Mouse (Mus musculus) adrenal gland (tissue): Measurements from ENCODE around the gene Gpr33.

Source experiments
- intact Hi-C: fragments of 180-260 bp; cut with DNase I; formaldehyde crosslinking; loops from one replicate; pipeline ENCODE4 v1.15.1; 2025
- long read RNA-seq, 2 experiments: library from polyadenylated mRNA; unstranded; transcript quantifications; one replicate each; pipeline ENCODE4 v2.0.0; 2020; ENCODE audit warnings: borderline replicate concordance in 1 of 2; ENCODE audit not compliant: insufficient replicate concordance in 1 of 2

Gene Gpr33
- long read RNA-seq, experiment 1, result 0 reads
- long read RNA-seq, experiment 2, result 0 reads

DNA sequence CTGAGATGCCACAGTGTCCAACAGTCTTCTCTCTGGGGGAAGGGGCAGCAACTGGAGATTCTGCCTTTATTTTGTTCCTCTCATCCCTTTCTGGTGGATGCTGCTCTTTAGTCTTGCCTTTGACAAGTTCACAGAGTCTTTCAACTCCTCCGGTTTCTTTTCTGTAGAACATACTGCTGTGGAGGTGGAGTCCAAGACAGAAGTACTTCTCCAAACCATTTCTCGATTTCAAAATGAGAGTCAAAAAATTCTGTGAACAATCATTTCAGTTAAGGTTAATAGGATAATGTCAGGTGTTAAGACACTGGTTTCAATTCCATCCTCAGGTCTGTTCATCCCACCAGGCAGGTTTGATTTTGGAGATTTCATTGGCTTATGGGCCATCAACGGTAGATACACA lies at the start of gene Gpr33:
Gpr33 (minus strand) TSS at position 101 of the 400 bp plus-strand sequence.
- intact Hi-C loops, result no loop called here

DNA sequence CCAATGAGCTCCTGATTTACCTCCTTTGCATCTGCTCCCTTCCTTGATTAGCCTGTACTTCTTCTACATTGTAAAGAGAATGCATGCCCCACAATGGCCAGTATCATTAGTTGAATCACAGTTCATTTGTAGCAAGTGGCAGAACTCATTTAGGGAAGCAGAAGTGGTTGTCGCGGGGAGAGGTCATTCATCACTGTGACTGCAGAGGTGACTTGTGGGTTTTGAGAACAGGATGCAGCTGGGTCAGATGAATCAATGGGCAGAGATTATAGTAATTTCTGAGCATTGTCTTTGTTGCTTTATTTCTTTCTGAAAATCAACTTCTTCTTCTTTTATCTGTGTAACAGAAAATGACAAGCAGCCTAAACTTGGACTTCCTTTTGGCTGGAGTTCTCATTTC lies 21.5 kb upstream of the Gpr33 start:
- intact Hi-C loops, result loop anchor here (10.0 kb wide), 1 partner anchor 225 kb away; no protein-coding TSS in a partner anchor

DNA sequence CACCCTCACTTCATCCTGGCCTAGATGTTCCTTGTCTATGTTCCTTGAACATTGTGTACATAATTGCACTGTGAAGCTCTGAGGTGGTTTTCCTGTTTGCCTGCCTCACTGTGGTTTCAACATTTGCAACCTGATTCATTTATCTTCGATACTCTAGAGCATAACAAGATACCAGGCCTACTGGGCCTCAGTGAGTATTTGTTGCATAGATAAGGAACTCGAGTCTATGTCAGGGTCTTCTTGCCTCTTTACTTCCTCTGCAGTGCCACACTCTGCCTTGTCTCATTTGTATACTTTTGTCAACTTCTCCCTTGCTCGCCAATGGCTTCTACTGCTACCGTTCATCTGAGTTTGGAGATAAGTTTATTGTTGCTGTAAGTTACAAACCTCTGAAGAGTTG lies 18.5 kb upstream of the Gpr33 start:
- intact Hi-C loops, result loop anchor here (10.0 kb wide), 1 partner anchor 228 kb away; no protein-coding TSS in a partner anchor

DNA sequence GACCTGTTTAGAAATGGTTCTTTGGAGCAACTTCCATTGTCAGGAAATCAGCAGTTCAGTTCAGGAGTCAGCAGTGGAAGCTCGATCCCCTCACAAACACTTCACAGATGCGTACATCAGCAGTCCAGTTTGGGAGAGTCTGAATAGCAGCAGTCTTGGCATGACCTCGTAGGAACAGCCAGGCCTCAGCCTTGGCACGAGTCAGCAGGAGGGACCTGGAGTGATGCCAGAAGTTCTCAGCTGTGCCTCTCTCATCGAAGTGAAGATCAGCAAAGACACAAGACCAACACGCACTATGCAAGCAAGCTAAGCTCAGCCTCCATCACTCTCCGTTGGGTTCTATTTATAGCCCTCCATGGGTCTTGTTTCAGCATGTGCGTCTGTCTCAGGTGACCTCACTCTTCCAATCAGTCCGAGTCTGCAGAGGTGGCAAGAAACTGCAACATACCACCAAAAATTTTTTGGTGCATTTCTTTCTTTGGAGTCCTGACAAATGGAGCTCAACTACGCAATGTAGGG lies 15.0 kb upstream of the Gpr33 start:
- intact Hi-C loops, result loop anchor here (10.0 kb wide), 1 partner anchor 232 kb away; no protein-coding TSS in a partner anchor

DNA sequence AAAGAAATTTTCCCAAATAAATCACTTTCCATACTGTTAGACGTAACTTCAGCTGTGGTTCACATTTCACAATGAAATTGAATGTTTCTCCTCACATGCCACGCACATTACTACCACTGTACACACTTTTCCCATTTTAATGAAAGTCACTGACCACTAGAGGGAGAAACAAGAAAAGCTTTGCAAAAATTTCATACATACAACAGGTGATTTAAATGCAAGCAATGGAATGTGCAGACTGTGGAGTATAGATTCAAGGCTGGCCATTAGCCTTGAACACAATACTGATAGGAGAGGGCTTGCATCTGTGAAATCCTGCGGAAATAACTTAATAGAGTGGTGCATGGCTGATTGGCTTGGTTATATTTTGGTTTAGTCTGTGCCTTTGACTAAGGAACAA lies 10.5 kb upstream of the Gpr33 start:
- intact Hi-C loops, result loop anchor here (5.0 to 10.0 kb wide), 2 partner anchors 466 to 599 kb away; partner anchors contain the start of gene Arhgap5

DNA sequence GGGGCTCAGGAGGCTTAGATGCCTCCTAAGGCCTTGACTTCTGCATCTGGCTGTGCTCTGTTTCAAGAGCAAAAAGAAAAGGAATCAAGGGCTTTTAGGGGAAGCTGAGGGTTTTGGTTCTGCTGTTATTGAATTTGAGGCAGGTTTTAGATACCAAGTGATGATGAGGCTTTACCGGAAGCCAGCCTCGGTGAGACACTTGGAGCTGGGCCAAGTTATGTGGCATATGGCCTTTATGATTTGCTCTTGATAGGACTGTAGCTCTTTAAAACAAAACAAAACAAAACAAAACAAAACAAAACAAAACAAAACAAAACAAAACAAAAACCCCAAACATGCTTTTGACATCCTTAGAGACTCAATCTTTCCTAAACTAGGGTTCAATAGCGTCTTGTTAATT lies 7.1 kb upstream of the Gpr33 start:
- intact Hi-C loops, result loop anchor here (5.0 to 10.0 kb wide), 2 partner anchors 470 to 602 kb away; partner anchors contain the start of gene Arhgap5

DNA sequence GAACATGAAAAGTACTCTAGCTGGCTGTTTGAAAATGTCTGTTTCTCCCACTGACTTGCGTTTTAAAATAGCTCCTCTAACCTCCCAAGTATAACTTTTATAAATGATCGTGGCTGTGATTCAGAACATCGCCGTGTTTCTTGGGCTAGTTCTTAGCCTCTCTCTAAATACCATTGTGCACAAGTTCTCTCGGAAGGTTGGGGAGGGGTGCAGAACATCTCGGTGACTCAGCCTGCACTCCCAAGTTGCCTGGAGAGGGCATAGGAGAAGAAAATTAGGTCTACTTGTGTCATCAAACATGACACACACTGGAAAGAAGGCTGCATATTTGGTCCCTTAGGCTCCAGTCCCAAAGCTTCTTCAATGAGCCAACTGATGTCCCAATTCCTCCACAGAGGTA lies 4.4 kb upstream of the Gpr33 start:
- intact Hi-C loops, result loop anchor here (10.0 kb wide), 1 partner anchor 473 kb away; the partner anchor contains the start of gene Arhgap5

DNA sequence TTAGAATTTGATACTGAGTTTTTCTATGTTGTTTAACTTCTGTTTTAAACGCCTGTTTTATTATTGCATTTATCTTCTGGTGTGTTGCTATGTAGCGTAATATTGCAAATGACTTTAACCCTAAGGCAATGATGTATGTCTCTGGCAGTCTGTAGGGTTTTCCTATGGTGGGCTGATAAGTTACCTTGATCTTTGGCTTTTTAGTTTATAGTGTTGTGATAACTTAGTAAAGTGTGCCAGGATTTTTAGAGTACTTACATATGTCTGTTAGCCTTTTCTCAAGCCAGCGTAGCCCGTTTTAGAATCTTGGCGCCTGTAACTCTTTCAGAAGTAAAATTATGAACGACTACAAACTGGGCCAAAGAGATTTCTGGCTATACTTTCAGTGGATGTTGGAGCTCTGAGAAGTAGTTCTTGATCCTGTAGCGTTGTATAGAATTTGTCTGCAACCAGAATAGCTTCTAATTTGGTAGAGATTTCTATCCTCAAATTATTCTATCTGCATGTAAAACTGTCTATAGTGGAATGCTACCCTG lies 13.3 kb downstream of the Gpr33 start:
- intact Hi-C loops, result loop anchor here (5.0 to 10.0 kb wide), 2 partner anchors 818 to 880 kb away; no protein-coding TSS in a partner anchor

DNA sequence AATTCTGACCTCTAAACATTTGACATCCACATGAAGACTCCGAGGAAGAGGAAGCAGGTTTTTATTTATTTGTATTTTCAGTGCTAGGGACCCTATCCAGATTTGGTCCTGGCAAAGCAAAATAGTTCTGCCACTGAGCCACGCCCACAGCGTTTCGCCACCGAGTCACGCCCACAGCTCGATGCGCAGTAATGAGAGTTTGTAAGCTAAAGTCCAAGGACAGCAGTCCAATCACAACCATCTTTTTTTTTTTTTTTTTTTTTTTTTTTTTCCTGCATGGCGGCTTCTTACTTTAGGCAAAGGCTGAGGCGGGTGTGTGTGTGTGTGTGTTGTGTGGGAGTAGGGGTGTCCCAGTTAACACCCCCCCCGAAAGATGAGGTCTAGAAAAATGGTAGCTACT lies 13.8 kb downstream of the Gpr33 start:
- intact Hi-C loops, result loop anchor here (5.0 to 10.0 kb wide), 2 partner anchors 818 to 881 kb away; no protein-coding TSS in a partner anchor

DNA sequence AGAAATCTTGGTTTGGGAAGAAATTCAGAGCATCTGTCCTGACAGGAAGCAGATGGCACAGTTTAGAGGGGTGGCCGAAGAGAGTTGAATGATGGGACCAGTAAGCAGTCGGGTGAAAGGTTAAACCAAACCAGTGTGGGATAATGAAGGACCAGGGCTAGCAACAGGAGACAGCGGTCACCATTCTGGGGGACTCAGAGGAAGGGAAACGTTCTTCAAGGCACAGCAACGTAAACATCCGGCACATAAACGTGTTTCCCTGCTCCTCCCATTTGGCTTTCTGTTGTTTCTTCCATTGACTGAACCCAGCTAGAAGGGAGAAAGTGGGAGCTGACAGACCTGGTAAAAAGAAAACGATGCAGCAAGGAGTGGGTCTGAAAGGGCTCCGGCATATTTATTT lies 14.6 kb downstream of the Gpr33 start:
- intact Hi-C loops, result loop anchor here (5.0 to 10.0 kb wide), 2 partner anchors 819 to 882 kb away; no protein-coding TSS in a partner anchor

DNA sequence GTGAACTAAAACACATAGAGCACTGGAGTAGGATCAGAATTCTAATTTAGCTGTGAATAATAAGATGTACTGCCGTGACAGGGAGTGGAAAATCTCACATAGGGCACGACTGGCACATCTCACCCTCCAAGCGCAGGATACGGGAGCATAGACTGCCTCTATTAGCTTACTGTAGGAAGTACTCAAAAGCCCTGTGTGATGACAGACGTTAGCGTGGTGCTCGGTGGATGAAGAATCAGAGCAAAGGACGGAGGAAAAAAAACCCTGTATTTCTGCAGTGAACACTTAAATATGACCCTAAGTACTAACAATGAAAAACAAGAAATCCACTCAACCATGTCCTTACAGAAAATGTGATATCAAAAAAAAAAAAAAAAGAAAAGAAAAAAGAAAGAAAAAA lies 15.7 kb downstream of the Gpr33 start:
- intact Hi-C loops, result loop anchor here (5.0 to 10.0 kb wide), 2 partner anchors 820 to 883 kb away; no protein-coding TSS in a partner anchor

DNA sequence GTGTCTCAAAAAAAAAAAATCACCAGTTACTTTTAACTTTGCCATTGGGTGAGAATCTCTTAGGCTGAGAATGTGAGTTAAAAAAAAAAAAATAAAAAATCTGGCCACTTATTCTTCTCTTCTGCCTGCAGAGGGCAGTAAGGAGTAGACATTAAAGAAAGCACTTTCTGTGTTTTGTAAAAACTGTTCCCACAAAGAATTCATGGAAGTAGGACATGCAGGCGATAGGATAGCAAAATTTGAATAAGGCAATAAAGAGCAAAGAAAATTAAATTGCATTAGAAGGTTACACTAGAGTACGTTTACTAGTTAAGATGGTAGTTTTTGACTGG lies 17.3 kb downstream of the Gpr33 start:
- intact Hi-C loops, result loop anchor here (2.0 to 10.0 kb wide), 3 partner anchors 628 to 884 kb away; no protein-coding TSS in a partner anchor

DNA sequence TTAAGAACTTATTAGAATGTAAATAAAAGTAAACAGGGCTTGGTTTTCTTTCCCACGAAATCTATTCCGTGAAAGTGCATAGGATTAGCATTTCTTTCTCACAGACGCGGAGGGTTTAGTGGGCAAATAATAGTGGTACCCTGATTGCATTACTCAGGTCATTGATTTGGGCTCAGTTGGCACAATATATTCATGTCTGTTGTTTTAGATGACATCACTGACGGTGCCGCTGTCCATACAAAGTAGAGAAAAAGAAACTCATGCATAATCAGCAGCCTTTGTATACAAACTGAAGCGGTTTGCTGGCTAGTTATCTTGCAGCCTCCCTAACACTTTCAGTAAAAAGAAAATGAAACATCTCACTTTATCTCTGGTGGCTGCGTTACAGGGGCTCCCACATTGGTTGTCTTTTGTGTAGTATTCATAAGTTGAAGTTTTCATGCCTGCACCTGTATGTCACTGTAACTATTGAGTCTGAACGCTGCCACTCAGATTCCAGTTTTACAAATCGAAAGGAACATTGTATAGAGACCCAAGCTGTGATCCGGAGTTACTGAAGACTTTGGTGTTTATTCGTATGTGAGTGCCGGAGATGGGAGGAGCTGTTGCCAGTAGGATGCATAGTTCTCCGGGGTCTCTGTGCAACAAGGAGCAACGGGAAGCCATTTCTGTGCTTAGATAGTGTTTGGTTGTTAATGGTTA lies 17.8 kb downstream of the Gpr33 start:
- intact Hi-C loops, result loop anchor here (2.0 to 10.0 kb wide), 3 partner anchors 629 to 885 kb away; no protein-coding TSS in a partner anchor

DNA sequence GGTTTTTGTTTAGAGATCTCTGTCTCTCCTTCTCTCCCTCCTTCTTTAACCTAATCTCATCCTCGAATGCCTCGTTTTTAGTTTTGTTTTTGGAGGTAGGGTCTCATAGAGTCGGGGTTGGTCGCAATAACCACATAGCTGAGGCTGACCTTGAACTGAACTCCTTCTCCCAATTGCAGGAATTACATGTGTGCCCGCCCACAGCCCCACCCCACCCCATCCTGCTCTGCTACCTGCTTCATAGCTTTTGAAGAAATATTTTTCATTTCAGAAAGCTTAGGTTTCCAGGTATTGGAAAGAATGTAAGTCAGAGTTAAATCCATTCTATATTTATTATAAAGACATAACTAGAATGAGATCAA lies 21.2 kb downstream of the Gpr33 start:
- intact Hi-C loops, result no loop called here

DNA sequence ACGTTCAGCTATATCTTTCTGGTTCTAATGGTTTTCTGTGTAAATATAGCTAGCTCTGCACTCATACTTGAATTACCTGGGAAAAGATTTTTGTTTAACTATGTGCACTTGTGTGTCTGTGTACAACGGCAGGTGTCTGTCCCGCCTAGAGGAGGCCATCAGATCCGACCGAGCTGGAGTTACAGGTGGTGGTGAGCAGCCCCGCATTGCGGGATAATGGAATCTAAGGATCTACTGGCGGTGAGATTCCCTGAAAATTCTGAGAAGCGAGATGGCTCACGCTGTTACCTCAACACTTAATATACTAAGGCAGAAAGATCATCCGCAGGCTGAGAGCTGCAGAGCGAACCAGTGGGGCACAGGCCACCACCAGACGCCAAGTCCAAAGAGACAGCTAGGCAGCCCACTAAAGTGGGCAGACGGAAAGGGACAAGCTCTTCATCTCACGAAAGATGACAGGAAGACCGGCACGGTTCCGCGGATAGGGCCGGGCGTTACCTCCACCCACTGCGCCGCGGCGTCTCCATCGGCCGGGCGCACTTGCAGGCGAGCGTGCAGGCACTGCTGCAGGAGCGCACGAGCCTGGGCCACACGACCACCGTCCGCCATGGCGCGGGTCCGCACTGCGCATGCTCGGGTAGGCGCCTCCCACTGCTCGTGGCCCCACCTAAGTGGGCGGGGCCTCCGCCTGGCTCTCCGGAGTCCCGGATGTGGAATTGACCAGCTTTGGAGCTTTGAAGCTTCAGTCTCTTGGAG lies 21.8 kb downstream of the Gpr33 start, which contains the start of gene Dtd2:
Dtd2 (minus strand) TSS at position 625 of the 756 bp plus-strand sequence.
- intact Hi-C loops, result no loop called here

DNA sequence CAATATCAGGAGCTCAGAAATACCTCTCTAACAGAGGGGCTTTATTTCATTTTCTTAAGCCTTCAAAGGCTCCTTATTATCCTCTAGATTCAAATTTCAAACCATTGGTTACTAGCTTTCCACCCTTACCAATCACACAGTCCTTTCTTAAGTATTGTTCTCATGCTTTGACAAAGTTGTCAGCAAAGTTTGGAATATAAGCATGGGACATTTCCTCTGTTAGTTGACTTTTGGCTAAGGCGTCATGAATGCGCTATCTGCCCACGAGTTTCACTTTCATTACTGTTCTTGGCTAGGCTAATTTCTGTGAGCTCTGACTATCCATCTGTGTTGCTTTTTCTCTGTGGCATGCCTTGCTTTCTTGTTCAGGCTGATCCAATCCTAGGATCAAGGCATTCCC lies 25.1 kb downstream of the Gpr33 start:
- intact Hi-C loops, result no loop called here

DNA sequence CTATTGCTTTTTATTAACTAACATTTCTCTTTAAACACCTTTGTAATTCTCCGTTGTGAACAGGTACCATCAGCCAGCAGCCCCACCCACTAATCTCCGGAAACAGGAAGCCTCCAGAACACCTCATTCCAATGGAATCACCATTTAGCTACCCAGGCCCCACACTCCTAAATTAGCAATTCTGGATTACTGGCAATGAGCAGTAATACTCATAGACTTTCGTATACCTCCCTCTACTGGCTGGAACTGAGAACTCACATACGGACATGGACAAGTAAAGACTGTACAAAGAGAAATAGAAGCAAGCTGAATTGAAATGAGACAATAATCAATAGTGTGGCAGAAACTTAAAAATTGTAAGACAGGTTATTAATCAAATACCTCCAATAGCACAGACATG lies 26.3 kb downstream of the Gpr33 start:
- intact Hi-C loops, result no loop called here

DNA sequence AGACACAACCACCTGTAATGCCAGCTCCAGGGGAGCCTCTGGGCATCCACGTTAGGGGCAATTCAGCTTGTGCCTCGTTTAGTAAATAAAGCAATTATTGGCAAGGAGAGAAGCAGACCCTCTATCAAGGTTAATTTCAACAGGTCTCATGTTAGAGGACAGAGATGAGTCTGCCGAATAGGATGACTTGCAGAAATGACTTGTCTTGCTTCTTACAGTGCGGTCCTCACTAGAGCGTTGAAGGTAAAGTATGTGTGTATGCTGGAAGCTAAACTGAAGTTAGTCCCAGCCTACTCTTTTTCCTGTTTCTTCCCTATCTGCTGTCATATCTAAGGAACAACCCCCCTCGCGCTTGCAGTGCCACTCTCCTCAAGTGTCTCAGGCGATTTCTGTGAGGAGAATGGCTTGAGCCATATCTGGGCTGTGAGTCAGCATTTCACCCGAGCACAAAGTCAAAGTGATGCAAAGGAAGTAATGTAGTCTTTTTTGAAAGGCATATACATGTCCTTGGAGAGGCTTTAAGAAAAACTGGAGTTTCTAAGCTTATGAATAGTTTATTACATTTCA lies 29.4 kb downstream of the Gpr33 start:
- intact Hi-C loops, result loop anchor here (5.0 to 10.0 kb wide), 2 partner anchors 51 to 184 kb away; no protein-coding TSS in a partner anchor

DNA sequence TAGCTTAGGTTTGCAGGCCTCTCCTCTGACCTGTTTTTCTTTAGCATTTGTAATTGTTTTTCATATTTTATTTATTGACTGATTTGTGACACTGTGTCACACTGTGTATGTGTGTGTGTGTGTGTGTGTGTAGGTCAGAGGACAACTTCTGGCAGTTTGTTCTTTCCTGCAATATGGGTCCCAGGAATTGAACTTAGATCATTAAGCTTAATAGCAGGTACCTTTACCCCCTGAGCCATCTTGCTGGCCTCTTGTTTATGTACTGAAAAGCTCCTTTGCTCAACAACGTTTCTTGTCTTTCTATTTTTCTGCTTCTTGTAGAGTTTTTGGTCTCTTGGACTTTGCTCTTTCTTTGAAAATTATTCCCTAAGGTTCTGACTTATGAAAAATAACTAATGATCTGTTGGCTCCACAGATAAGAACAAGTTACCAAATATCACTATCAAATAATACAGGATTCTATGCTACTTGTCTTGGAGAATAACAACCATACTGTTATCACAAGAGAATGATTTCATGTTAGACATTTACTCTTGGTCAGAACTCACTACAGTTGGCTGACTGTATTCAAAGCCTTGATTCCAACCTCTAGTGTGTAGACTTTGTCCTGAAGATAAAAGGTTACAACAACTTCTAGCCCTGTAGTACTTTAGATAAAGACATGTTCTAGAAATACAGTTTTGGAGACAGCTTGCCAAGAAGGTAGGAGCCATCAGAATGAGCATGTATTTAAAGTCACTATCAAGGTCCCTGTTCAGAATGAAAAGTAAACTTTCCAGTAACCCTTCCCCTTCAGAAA lies 31.9 kb downstream of the Gpr33 start:
- intact Hi-C loops, result loop anchor here (5.0 to 10.0 kb wide), 2 partner anchors 49 to 181 kb away; no protein-coding TSS in a partner anchor

DNA sequence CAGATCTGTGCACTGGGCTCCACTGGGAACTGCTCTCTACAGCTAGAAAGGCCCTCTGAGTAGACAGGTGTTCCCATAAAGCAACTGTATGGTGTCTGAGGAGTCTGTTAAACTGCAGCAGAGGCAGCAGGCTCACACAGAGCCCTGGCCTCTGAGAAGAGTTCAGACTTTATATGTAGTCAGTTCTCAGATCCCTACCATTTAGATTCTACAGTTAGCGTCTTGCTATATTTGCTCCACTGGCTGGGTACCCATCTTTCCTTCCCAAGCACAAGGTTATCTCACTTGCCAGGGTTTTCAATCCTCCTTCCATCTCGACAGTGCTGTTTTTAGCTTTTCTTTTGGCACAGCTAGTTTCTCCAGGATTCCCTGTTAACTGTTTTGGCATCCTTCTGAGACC lies 37.2 kb downstream of the Gpr33 start:
- intact Hi-C loops, result loop anchor here (10.0 kb wide), 1 partner anchor 176 kb away; no protein-coding TSS in a partner anchor
